13 mouse cellular contexts compared by ENCODE assay signal in the genomic region with DNA sequence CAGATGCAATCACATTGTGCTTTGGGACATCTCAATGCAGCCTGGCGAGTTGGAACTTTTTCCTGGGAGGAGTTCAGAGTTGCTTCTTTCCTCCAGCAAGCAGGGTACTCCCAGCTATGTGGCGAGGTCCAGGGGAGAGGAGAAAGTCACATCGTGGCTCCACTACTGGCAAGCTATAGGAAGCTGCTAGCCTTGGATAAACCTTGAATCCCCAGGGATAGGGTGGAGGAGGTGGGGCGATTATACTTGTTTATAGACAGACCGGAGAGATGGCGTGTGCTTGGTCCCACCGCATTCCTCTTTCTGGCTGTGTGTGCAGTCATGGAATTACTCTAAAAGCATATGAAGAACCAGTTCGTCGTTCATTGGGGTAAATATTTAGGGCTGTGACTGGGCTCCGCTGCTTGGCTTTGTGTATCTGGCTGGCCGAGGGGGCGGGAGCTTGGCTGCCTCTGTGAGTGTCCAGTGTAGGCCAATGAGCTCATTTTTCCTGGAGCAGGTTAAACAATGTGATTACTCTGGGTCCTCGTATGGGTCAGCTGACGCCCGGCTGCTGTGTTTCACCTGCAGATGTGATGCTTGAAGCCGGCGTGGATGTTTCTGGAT.
DNase-seq lines count a peak whose midpoint lies in the region; ATAC-seq and TF ChIP-seq lines count a peak whose summit lies in the region.
"Had no signal": no experiment of that assay in that cellular context is flagged by ENCODE, and none has a peak within 500 bp of the region (broad histone marks: within the 10 kb centered on the region; RNA-seq: fewer than 3 reads in every experiment).

No protein-coding gene starts in this region.

- H3K4me3 ChIP-seq in heart, adult 2 months: 0 out of 2 replicates have a peak overlapping the region, but pooled peaks have one; percentile 12
- no peak overlapping the region for H3K4me3 ChIP-seq in heart, embryonic 12.5 days
- no peak overlapping the region for H3K4me3 ChIP-seq in lung, embryonic 16.5 days (ENCODE audit: low read length)
- H3K4me3 ChIP-seq in hindbrain, embryonic 14.5 days (replicated peaks; ENCODE audit: low read length): no peak overlapping the region
- H3K4me3 ChIP-seq: limb, embryonic 13.5 days had no signal

- intact Hi-C loops in heart, adult 2 months (cut with DNase I): no loop called here

- no peak for TF ChIP-seq POLR2A in heart, adult 2 months (IDR thresholded peaks at IDR 0.05; ENCODE audit: insufficient read depth, low read depth, low read length)

- H3K27ac ChIP-seq in heart, adult 2 months: peak overlapping the region; percentile 12
- H3K27ac ChIP-seq in heart, embryonic 12.5 days (ENCODE audit: poor library complexity, severe bottlenecking): no peak overlapping the region
- H3K27ac ChIP-seq in lung, embryonic 16.5 days (ENCODE audit: low read length): no peak overlapping the region
- H3K27ac ChIP-seq in hindbrain, embryonic 14.5 days: no peak overlapping the region
- H3K27ac ChIP-seq: limb, embryonic 13.5 days had no signal

- H3K9ac ChIP-seq in heart, adult 2 months (ENCODE audit: low read depth, low read length): no peak overlapping the region
- H3K9ac ChIP-seq in heart, embryonic 12.5 days: no peak overlapping the region
- H3K9ac ChIP-seq in lung, embryonic 16.5 days (ENCODE audit: low read length): no peak overlapping the region
- no peak overlapping the region for H3K9ac ChIP-seq in hindbrain, embryonic 14.5 days
- H3K9ac ChIP-seq: forebrain, postnatal 0 days; limb, embryonic 13.5 days had no signal

- no peak overlapping the region for H3K4me2 ChIP-seq in heart, embryonic 12.5 days
- no peak overlapping the region for H3K4me2 ChIP-seq in lung, embryonic 16.5 days (ENCODE audit: low read depth, low read length)
- H3K4me2 ChIP-seq in hindbrain, embryonic 14.5 days (replicated peaks): no peak overlapping the region
- H3K4me2 ChIP-seq: limb, embryonic 13.5 days had no signal

- 29% methylated on average over 17 of the region's 17 CpGs for WGBS in heart, adult 2 months
- WGBS in heart, embryonic 12.5 days: 77% methylated on average over 17 of the region's 17 CpGs
- 35% methylated on average over 17 of the region's 17 CpGs for WGBS in lung, embryonic 16.5 days
- 78% methylated on average over 17 of the region's 17 CpGs for WGBS in hindbrain, embryonic 14.5 days

- H3K36me3 ChIP-seq in heart, adult 2 months (ENCODE audit: control insufficient read depth, insufficient read depth, low read length): no peaks in the 10 kb centered on the region
- H3K36me3 ChIP-seq in heart, embryonic 12.5 days: no peaks in the 10 kb centered on the region
- no peaks in the 10 kb centered on the region for H3K36me3 ChIP-seq in lung, embryonic 16.5 days (ENCODE audit: control insufficient read depth, insufficient read depth, low read length)
- no peaks in the 10 kb centered on the region for H3K36me3 ChIP-seq in hindbrain, embryonic 14.5 days (replicated peaks; ENCODE audit: control insufficient read depth, insufficient read depth)
- H3K36me3 ChIP-seq: limb, embryonic 13.5 days had no signal

- H3K79me2 ChIP-seq in heart, adult 2 months (replicated peaks; ENCODE audit: control insufficient read depth, insufficient read depth, low read length): peaks cover 4% of the 10 kb centered on the region; the same call in 1 of the 2 replicates

- no peak for ATAC-seq in heart, embryonic 12.5 days (ENCODE audit: insufficient number of reproducible peaks, low FRiP score)
- peak; percentile 46 for ATAC-seq in lung, embryonic 16.5 days (ENCODE audit: low read depth)
- no peak for ATAC-seq in hindbrain, embryonic 14.5 days (ENCODE audit: low FRiP score)
- ATAC-seq: activated CD4-positive, CD25-positive, alpha-beta regulatory T cell, adult 4 months; forebrain, postnatal 0 days had no signal

- H3K4me1 ChIP-seq in heart, adult 2 months (ENCODE audit: control insufficient read depth, insufficient read depth, low read length): peaks cover 10% of the 10 kb centered on the region
- peaks cover 28% of the 10 kb centered on the region for H3K4me1 ChIP-seq in heart, embryonic 12.5 days (replicated peaks)
- peaks cover 24% of the 10 kb centered on the region for H3K4me1 ChIP-seq in lung, embryonic 16.5 days (replicated peaks; ENCODE audit: control insufficient read depth, insufficient read depth, low read length)
- peaks cover 6% of the 10 kb centered on the region; the same call in 1 of the 2 replicates for H3K4me1 ChIP-seq in hindbrain, embryonic 14.5 days (replicated peaks; ENCODE audit: control insufficient read depth, insufficient read depth, low read length)

- DNase-seq in heart, adult 2 months: peak; percentile 60 to 65
- DNase-seq in urinary bladder, postnatal 14 days (ENCODE audit: low spot score): peak; percentile 65
- no peak for DNase-seq in urinary bladder, adult 2 months (ENCODE audit: low spot score)
- no peak for DNase-seq in hindbrain, embryonic 14.5 days (ENCODE audit: low spot score)
- no peak for DNase-seq in adipocyte (ENCODE audit: low spot score)
- no peak for DNase-seq in right cerebral cortex, postnatal 14 days
- DNase-seq: forebrain, postnatal 0 days; kidney, adult 11 months; right cerebral cortex, postnatal 25 days had no signal

- TF ChIP-seq EP300 in heart, adult 2 months (IDR thresholded peaks at IDR 0.05; ENCODE audit: insufficient read depth, low read depth, low read length): no peak

- no peaks in the 10 kb centered on the region for H3K27me3 ChIP-seq in heart, adult 2 months (ENCODE audit: control insufficient read depth, insufficient read depth, low read length)
- H3K27me3 ChIP-seq in heart, embryonic 12.5 days (replicated peaks): no peaks in the 10 kb centered on the region
- H3K27me3 ChIP-seq in lung, embryonic 16.5 days (ENCODE audit: control insufficient read depth, insufficient read depth, low read depth, low read length): no peaks in the 10 kb centered on the region
- no peaks in the 10 kb centered on the region for H3K27me3 ChIP-seq in hindbrain, embryonic 14.5 days (ENCODE audit: control insufficient read depth, insufficient read depth, low read length)
- H3K27me3 ChIP-seq: limb, embryonic 13.5 days had no signal

- no peak for TF ChIP-seq CTCF in heart, adult 2 months (IDR thresholded peaks at IDR 0.05)

- peaks cover 4% of the 10 kb centered on the region; the same call in 1 of the 2 replicates for H3K9me3 ChIP-seq in heart, embryonic 12.5 days (replicated peaks)
- peaks cover 6% of the 10 kb centered on the region; the same call in 1 of the 2 replicates for H3K9me3 ChIP-seq in lung, embryonic 16.5 days (ENCODE audit: control insufficient read depth, low read length)
- H3K9me3 ChIP-seq in hindbrain, embryonic 14.5 days (ENCODE audit: control insufficient read depth, low read length): 0 out of 2 replicates have a peak, but pooled peaks cover 7% of the 10 kb centered on the region

Comparison
In these comparisons a context has a peak if more than half of its experiments do, and no peak if none do; other contexts are left out.
1. DNase-seq: peak in heart, adult 2 months (2 of 2) and urinary bladder, postnatal 14 days (single experiment); none in urinary bladder, adult 2 months (single experiment), hindbrain, embryonic 14.5 days (single experiment), adipocyte (single experiment) and right cerebral cortex, postnatal 14 days (single experiment).